Mouse (Mus musculus): Measurements from ENCODE around the gene AU015836.
"Not testable (repeated sequence)": the region's sequence is repeated elsewhere in the genome, so short reads cannot be mapped to it uniquely, and the experiment has no call there.

Gene AU015836

DNA sequence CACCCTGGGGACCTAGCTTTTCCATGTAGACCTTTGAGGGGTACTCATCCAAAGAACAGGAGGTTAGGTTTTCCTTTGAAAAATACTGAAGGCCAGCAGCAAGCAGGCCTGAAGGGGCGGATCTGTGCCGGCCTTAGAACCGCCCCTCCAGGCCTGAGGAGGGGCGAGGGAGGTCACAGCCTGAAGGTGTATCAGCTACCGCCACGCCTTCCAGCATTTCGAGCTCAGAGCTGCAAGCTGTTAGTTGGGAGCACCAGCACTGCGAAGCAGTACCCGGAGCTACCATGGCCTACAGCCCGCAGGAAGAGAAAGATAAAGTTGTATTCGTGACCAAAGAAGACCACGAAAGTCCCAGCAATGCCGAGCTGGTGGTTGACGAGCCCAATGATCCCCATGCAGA lies at the start of gene AU015836:
Gene AU015836, plus strand, starts transcription at position 216 of the 400 bp plus-strand sequence.
- DNase-seq: no peak

DNA sequence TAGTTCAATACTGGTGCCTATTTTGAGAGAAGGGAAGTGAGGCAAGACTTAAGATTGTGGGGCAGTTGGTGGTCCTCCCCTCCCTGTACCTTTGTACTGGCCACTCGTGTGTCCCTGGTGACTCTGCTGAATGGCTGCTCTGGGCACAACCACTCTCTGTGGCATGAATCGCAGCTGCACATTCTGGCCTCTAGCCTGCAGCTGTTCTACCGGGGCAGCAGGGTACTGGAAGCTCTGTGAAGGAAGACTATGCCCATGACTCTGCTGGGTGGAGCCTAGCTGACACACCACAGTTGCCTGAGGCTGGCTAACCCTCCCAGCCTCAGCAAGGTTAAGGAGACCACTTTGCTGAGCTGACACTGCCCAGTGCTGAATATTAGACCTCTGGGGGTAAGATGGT lies 49.4 kb upstream of the AU015836 start:
- no peak for DNase-seq

DNA sequence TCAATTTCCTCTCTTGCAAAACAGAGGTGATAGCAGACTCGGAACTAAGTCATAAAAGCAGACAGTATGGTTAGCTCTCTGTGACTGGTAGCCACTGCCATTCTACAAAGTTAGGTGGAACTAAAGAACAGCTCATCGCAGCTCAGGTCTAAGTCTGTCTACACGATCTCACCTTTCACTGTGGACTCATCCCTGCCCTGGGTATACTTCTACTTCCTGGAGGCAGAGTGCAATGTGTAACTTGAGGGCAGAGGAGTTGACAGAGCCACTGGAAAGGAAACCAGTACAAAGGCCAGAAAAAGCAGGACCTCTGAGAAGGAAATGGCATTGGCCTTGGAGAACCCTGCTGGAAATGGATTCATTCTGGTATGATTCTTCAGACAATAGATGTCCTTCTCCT lies 40.1 kb upstream of the AU015836 start:
- DNase-seq: no peak

DNA sequence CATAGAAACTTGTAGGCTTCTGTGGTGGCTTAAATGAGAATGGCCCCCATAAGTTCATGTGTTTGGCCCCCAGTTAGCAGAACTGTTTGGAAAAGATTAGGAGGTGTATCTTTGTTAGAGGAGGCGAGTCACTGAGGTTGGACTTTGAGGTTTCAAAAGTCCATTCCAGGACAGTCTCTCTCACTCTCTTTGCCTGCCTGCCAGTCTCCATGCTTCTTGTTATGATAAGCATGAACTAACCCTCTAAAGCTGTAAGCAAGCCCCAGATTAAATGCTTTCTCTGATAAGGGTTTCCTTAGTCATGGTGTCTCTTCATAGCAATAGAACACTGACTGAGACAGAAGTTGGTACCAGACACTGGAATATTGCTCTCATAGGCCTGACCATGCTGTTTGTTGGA lies 39.7 kb upstream of the AU015836 start:
- no peak for DNase-seq

DNA sequence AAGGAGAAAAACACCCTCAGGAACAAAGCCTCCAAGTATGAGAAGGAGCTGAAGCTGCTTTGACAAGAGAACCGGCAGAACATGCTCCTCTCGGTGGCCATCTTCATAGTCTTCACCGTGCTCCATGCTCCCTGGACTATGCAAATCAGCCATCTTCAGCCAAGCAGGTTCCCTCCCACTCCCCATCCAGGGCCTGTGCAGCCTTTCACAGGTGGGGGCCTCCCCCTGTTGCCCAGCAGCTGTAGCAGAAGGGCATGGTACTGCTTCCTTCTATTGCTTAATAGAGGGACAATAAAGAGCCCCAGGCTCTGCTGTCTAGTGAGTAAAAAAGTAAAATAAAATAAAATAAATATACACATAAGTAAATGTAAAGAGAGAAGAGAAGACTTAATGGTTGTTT lies 36.8 kb upstream of the AU015836 start:
- DNase-seq: no peak

DNA sequence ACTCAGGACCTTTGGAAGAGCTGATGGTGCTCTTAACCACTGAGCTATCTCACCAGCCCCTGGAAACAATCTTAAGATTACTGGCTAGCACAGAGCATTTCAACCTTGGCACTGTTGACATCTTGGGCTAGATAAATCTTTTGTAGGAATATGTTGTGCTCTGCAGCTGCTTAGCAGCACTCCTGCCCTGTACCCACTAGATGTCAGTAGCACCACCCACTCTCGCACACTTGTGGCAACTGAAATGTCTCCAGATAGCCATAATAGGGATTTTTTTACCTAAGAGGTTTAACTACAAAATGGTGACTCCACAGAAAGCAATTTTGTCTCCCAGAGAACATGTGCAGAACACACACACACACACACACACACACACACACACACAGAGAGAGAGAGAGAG lies 11.7 kb upstream of the AU015836 start:
- no peak for DNase-seq

DNA sequence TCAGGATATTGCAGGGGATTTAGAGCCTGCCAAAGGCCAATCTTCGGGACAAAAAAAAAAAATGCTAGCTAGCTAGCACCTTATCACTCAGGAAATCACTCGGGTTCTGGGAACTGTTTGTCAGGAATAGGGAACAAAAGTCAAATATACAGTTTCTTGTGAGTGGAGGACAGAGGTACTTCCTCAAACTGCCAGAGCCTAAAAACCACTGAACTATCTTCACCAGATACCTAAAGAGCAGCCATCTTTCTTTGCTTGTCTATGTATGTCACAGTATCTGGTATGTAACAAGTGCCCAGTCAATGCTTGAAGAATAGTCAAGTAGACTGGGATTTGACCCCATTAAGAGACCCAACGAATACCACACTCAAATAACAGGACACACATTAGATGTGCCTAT lies 10.0 kb upstream of the AU015836 start:
- DNase-seq: no peak

DNA sequence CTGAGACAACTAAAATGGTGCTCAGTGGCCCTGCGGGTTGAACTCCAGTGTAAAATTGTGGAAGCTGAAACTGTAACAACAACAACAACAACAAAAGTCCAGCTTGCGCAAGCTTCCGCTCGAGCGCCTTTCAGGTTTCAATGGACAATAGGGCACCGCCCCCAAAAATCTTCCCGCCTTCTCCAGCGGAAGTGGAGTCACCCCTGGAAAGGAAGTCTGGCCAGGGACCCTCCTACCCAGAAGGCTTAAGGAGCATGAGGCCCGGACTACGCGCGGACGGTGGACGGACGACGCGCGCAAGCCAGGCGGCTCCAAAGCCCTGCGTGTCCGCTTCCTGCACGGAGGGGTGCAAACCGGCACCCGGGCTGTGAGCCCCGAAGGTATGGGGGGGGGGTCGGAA lies 11.9 kb downstream of the AU015836 start:
- DNase-seq: no peak

DNA sequence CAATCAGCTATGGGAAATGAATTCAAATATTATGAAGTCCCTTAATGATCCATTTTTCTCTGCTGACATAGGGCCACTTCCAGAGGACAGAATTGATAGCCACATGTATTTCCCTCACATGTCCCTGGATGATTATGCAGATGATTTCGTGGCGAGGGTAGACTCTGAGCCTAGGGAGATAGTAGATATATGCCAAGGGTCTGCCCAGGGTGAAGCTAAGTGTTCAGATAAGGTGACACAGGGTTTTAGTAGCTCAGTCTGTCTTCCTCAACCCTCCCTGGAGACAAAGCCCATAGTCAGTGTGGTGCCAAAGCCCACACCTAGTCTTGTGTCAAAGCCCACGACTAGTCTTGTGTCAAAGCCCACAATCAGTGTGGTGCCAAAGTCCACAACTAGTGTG lies 13.7 kb downstream of the AU015836 start:
- no peak for DNase-seq

DNA sequence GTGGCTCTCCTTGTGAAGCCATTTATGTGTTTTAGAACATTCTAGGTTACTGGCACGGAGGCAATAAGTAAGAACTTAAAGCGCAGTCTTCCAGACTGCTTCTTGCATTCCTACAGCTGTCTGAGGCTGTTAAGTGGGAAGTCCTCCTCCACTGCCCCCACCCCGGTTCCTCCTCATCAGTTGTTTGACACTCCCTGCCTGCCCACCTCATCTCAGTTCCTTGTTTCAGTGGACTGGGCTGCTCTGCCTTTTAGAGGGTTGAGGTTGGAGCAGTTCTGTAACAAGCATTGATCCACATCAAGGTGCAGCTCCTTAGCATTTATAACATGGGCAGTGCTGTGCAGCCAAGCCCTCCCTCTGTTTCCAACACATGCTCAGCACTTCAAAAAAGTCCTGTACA lies 16.6 kb downstream of the AU015836 start:
- not testable (repeated sequence) for DNase-seq

DNA sequence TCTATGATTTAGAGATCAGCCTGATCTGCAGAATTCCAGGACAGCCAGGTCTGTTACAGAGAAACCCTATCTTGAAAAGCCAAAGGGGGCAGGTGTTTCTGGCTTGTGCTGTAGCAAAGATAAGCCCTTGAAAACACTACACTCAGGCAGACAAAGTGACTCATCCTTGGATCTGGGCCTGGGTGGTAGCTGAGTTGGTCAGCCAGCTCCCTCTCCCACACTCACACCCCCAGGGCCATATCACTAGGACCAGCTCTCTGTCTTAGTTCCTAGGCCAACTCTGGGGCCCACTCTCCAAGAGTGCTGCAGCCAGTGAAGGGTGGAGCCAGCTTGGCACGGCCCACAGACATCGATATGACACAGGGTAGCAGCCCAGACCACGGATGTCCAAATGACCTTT lies 38.5 kb downstream of the AU015836 start:
- no peak for DNase-seq

DNA sequence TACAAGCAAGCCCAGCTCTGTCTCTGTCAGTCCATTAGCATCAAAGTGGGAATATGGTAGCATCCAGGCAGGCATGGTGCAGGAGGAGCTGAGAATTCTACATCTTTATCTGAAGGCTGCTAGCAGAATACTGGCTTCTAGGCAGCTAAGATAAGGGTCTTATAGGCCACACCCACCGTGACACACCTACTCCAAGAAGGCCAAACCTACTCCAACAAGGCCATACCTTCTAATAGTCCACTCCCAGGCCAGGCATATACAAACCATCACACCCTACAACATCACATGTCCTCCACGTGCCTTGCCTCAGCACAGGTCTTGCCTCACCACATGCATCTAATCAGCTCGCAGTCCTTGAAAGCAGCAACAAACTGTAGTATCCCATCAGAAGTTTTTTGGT lies 41.0 kb downstream of the AU015836 start:
- no peak for DNase-seq

DNA sequence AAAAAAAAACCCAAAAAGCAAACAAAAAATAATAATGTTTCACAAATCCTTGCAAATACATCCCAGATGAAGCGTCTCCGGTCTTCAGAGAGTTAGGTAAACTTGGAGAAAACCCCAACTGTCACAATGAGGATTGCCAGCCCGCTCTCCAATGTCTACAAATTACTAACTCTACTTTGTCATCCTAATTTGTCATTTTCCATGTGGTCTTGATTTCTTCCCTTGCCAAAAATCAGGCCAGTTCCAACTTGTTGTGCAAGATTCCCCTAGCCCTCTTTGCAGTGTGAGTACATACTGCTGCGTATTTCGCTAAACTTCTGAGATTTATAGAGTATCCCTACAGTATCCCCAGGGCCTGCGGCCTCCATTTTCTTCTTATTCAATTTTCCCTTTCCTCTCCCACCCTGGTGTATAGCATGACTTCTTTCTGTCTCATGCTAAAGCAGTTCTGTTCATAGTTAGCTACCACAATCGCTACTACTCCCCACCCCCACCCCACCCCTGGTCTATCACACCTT lies 43.3 kb downstream of the AU015836 start:
- no peak for DNase-seq

DNA sequence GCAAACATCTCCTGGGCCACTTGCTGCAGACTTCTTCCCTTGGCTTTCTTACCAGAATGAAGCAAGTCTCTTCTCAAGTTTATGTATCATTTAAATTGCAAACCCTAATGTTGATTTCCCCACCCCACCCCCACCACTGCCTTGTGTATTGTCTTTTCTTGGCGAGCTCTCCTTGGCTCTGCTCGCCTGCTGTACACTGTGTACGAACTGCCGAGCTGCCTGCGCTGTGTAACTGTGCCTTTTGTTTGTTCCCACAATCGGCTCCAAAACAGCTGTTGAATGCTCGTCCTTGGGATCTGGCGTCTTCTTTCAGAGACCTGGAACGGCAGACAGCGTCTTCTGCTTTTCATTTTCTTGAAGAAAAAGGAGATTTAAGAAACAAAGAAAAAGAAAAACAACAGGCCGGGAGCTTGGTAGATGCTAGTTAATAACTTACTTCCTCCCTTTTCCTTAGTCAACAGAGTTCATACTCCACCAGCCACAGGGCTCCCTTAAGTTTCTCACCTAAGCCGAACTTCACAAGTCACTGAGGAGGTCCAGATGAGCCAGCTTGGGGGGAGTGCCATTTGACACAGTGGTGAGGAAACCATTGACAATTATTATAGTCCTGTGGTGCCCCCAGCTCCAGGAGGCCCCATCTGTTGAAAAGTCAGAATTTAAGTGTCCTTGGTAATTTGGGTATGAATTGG lies 44.2 kb downstream of the AU015836 start:
- no peak for DNase-seq

DNA sequence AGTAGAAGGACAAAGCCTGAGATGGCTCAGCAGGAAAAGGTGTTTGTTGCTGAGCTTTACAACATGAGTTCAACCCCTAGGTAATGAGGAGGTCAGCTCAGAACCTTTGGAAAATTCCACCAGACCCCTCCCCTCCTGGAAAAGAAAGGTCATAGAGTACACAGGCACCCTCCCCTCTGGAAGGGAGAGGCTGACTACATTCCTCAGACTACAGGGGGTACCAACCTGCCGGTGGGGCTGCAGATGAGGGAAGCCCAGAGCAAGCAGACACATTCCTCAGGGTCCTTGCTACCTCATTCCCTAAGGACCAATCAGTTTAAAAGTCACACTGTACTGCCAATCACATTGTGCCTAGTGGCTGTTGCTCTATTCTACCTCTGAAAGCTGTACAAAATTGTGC lies 48.4 kb downstream of the AU015836 start:
- no peak for DNase-seq

DNA sequence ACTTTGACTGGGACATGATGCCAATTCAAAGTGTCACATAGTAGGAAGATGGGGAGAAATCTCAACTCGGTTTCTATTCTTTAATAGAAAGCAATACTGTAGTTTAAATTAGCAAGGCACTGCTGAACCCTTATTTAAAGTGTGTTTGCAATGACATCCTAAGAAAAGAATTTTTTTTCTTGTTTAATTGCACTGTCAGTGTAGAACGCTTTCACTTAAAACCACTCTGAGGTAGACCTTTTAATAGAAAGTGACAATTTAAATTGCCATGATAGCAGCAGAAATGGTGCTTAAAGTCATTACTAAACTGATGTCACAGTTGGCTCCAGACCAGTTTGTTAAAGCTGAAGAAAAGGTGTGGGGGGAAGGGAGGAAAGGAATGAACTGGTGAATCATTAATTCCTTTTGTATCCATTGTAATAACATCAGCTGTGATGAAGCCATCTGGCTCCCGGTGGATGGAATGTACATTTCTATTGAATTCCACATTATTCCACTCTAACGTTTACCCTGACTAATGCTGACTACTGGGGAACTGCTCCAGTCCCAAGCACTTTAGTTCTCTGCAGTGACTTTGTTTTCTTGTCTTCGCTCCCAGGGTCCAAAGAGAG lies 53.9 kb downstream of the AU015836 start:
- no peak for DNase-seq
